Mouse (Mus musculus) mouse embryonic stem cell (cell line): ENCODE results near the gene Olfr403.
"Not testable (repeated sequence)": the region's sequence is repeated elsewhere in the genome, so short reads cannot be mapped to it uniquely, and the experiment has no call there.

Source experiments
- in situ Hi-C, 2 experiments: fragments of 300-500 bp; cut with MboI; formaldehyde crosslinking; loops; 1 replicate in 1 of 2; 3 replicates in 1 of 2; pipeline ENCODE4 v1.14.3; 2019 to 2020; ENCODE audit warnings: low sequenced_read_pairs in 2 of 2, low pct_unique_long_range_greater_than_20kb in 1 of 2, mixed read lengths in 1 of 2; ENCODE audit not compliant: unreplicated experiment in 1 of 2

Gene Olfr403

DNA sequence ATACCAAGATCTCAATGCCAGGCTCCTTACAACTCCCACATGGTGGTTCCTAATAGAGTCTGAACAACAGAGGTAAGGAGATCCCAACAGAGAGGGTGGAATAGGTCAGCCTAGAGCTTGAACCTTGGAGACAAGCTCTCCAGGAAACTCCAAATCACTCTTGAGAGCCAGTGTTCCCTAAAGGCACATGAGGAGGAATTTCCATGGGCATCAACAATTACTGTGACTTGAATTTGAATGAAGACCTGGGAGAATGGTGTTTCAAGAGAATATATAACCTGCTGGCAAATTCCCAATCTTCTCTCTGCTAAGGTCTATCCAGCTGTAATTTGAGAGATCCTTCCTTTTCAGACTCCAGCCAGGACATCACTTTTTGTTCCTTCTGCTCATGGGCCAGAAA, at the start of gene Olfr403:
Olfr403 (plus strand) TSS at position 301 of the 400 bp plus-strand sequence.
- in situ Hi-C loops = no loop called here

DNA sequence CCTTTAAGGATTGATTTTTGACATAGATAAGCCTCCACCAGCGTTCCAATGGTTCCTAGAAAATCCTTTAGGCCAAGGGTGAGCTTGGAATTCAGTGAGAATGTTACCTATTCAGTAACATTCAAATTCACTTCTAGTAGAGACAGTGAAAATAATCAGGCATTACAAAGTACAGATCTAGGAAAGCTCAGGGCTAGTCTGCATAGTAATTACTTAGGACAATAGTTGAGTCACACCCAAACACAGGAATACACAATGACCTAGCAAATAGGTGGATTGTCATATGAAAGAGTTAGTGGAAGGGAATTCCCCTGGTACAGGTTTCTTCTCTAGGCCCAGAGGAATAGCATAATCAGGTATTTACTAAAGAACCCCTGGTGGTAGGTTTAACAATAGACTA, 46.0 kb upstream of the Olfr403 start:
- in situ Hi-C loops = not testable (repeated sequence)

- in situ Hi-C loops = no loop called here
Measured at GRCm38 (mm10) chr11:74145866-74146265, 40.2 kb upstream of the Olfr403 start.

DNA sequence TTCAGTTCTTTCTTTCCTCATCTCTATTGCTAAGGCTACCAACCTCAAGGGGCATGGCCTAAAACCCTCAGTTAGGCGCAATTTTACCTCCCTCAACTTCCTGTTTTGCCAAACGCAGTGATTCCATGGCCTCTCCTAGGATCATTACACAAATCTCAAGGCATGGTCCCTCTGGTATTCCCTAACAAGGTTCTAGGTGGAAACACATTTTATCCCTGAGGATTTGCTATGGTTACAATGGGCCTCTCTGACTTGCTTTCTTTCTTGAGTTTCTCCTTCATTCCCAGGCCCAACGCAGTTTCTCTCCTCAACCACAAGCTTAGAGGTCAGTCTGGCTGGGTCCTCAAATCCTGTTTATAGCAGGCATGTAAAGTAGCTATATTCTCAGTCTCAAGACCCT, 32.8 kb upstream of the Olfr403 start, which contains the start of gene Olfr402:
Olfr402 (plus strand) TSS at position 301 of the 400 bp plus-strand sequence.
- in situ Hi-C loops = no loop called here

GRCm38 (mm10) chr11:74168771-74169170, 17.3 kb upstream of the Olfr403 start:
- in situ Hi-C loops = no loop called here

GRCm38 (mm10) chr11:74183168-74183567, 2.9 kb upstream of the Olfr403 start:
- in situ Hi-C loops = no loop called here

- in situ Hi-C loops = no loop called here
Measured at GRCm38 (mm10) chr11:74183745-74184144, 2.3 kb upstream of the Olfr403 start.

GRCm38 (mm10) chr11:74211279-74211678, 25.2 kb downstream of the Olfr403 start, which contains the start of gene Olfr43:
Gene Olfr43 (minus strand): TSS chr11:74211379.
- in situ Hi-C loops = no loop called here

GRCm38 (mm10) chr11:74241201-74241600, 55.2 kb downstream of the Olfr403 start:
- in situ Hi-C loops = no loop called here
